Mouse (Mus musculus) lung, postnatal 0 days (tissue): ENCODE data around the gene Ppp1r9a. TPM values are rescaled to one million over a fixed set of nuclear protein-coding genes. Genes with fewer than 3 reads are reported as not detected.
A peak's percentile ranks its signal among the peaks of the same experiment; 100 is the strongest.

ENCODE experiments used
- ATAC-seq: fragments of 200-750 bp; cut with Nextera tagmentation; 2 replicates; pipeline ENCODE4 v1.8.0; 2017; ENCODE audit warnings: moderate library complexity
- DNase-seq: peaks from one replicate; pipeline ENCODE4 v3.0.0-alpha.2; 2016; ENCODE audit warnings: low spot score
- H3K27ac ChIP-seq: fragments of 300-500 bp; sonication (generic); 2 replicates; pipeline ENCODE4 v1.5.1; 2014; ENCODE audit warnings: antibody characterized with exemption, mild to moderate bottlenecking, low read length, mixed read lengths
- H3K27me3 ChIP-seq: fragments of 300-500 bp; sonication (generic); replicated peaks from 2 replicates; pipeline ENCODE4 v1.6.1; 2014; ENCODE audit warnings: low read length, mixed read lengths; ENCODE audit not compliant: insufficient read depth
- H3K36me3 ChIP-seq: fragments of 300-500 bp; sonication (generic); 2 replicates; pipeline ENCODE4 v1.6.1; 2014; ENCODE audit warnings: low read length, mixed read lengths; ENCODE audit not compliant: insufficient read depth
- H3K4me1 ChIP-seq: fragments of 300-500 bp; sonication (generic); 2 replicates; pipeline ENCODE4 v1.6.1; 2014; ENCODE audit warnings: antibody characterized with exemption, low read depth, low read length, mixed read lengths; ENCODE audit not compliant: insufficient read depth
- H3K4me2 ChIP-seq: fragments of 300-500 bp; sonication (generic); replicated peaks from 2 replicates; pipeline ENCODE4 v1.6.1; 2014; ENCODE audit warnings: low read depth, mild to moderate bottlenecking, low read length, moderate library complexity, mixed read lengths
- H3K4me3 ChIP-seq: fragments of 300-500 bp; sonication (generic); 2 replicates; pipeline ENCODE4 v1.5.1; 2014; ENCODE audit warnings: low read depth, low read length
- H3K9ac ChIP-seq: fragments of 300-500 bp; sonication (generic); replicated peaks from 2 replicates; pipeline ENCODE4 v1.6.1; 2014; ENCODE audit warnings: low read depth, mild to moderate bottlenecking
- H3K9me3 ChIP-seq: fragments of 300-500 bp; sonication (generic); 2 replicates; pipeline ENCODE4 v1.6.1; 2016; ENCODE audit warnings: low read length, mixed read lengths
- CTCF ChIP-seq: IDR thresholded peaks from 2 replicates; pipeline ENCODE4 v1.5.1; 2016; ENCODE audit warnings: antibody characterized with exemption, mild to moderate bottlenecking
- EP300 ChIP-seq: IDR thresholded peaks from 2 replicates; pipeline ENCODE4 v1.6.1; 2016; ENCODE audit warnings: antibody characterized with exemption, mild to moderate bottlenecking, control low read depth
- WGBS: fragments of 180-500 bp; shearing (Covaris S2); extraction: QIAGEN DNeasy Blood & Tissue Kit; methylation state at CpG from one replicate; pipeline ENCODE4 v1.1.7; 2014; 5-methylcytosine and 5-hydroxymethylcytosine counted together
- polyA plus RNA-seq: library from polyadenylated mRNA; unstranded; fragments of >200 nt; fragmentation: Nextera tagmentation; extraction: Ambion mirVana; gene quantifications from 2 replicates; pipeline ENCODE4 v1.2.1, GENCODE M21; 2015

The Ppp1r9a gene
- polyA plus RNA-seq, 1 experiment from 2014 or later, result 11.2 TPM

DNA sequence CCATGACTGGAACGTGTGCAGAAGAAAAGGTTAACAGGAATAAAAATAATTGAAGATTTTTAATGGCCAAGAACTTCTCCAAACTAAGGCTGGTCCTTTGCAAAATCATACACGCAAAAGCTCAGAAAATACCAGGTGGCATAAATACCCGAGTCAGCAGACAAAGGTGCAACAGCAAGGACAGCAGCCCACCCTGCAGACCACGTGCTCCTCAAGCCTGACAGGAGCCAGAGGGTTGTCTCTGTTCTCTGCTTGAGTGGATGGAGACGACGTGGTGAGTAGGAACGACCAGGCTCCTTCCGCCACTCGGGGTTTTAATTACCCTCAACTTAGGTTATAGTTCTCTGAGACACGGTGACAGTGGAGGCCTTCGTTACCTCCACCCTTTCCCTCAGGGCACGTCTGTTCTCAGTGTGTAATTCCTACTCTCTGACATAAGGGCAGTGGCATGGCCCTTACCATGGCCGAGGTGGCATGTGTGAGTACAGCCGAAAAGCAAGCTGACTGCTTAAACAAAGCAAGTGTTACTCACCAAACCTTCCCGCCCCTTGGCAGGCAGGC lies 91.0 kb downstream of the Ppp1r9a start:
- ATAC-seq (peak; percentile 75), DNase-seq (peak; percentile 44)
- no peak overlapping the region for H3K4me3 ChIP-seq
- WGBS, result 46% methylated on average over 15 of the region's 15 CpGs
- peak overlapping the region; percentile 4; the same call in 1 of the 2 replicates for H3K4me2 ChIP-seq
- TF ChIP-seq EP300 (no peak), CTCF (peak; percentile 6; the same call in 1 of the 2 replicates)
- peaks cover 4% of the 10 kb centered on the region; the same call in 1 of the 2 replicates for H3K4me1 ChIP-seq
- H3K27ac ChIP-seq, result no peak overlapping the region
- H3K36me3 ChIP-seq, result no peaks in the 10 kb centered on the region
- no peak overlapping the region for H3K9ac ChIP-seq
- H3K9me3 ChIP-seq, result no peaks in the 10 kb centered on the region
- H3K27me3 ChIP-seq, result no peaks in the 10 kb centered on the region

DNA sequence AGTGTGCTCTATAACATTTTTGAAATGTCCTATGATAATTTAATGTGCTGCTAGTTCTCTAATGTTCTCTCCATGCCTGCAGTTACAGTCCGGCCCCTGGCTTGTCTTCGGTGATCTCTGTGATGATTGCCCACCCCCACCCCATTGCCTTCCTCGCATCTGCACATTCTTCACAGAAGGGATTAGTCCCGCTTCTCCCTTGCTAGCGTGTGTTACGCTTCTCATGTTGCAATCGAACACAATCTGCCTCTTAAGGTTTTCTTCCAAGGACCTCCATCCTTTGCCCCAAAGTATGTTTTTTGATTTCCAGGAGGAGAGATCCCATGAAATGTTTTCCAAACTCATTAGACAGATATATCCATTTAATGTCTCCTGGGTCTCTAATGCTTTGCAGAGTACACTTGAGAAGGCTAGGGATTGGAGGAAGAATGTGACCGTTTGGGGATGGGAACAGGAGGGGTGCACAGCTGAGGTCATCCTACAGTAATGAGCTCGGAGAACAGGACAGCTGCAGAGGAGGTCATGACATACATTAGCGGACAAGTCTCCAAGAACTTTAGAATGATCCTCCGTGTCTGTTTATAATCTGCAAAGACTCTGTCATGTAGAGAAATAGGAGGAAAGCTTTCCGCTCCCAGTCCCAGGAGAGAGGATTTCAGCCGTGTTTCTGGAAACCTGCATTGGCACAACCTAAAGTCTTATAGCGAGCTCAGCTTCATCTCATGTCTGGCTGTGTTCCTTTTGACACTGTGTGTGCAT lies 91.6 kb downstream of the Ppp1r9a start:
- Histone ChIP-seq H3K27me3 (no peaks in the 10 kb centered on the region), H3K36me3 (no peaks in the 10 kb centered on the region), H3K4me3 (no peak overlapping the region), H3K9me3 (no peaks in the 10 kb centered on the region), H3K4me2 (peak overlapping the region; percentile 4; the same call in 1 of the 2 replicates), H3K9ac (no peak overlapping the region), H3K27ac (no peak overlapping the region), H3K4me1 (peaks cover 4% of the 10 kb centered on the region; the same call in 1 of the 2 replicates)
- ATAC-seq, result no peak
- DNase-seq, result no peak
- WGBS, result 49% methylated on average over 14 of the region's 14 CpGs
- TF ChIP-seq CTCF, result no peak
- TF ChIP-seq EP300, result no peak

DNA sequence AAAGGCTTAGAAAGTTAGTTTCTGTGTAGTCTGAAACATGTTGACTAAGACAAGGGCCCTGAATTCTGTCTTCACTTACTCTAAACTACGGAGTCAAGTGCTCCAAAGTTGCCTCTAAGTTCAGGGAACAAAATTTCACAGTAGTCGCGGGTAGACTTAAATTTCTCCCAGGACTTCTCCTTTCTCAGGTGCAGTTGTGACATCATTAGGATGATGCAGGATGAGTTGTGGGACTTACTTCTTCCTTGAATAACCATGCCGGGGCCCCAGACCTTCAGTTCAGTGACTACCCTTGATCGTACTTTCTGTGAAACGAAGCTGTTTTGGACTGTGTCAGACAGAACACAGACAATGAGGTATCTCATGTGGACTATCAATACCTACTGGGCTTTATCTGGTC lies 94.9 kb downstream of the Ppp1r9a start:
- Histone ChIP-seq H3K4me1 (peaks cover 4% of the 10 kb centered on the region; the same call in 1 of the 2 replicates), H3K9me3 (no peaks in the 10 kb centered on the region), H3K36me3 (no peaks in the 10 kb centered on the region), H3K4me2 (no peak overlapping the region), H3K9ac (no peak overlapping the region), H3K4me3 (no peak overlapping the region), H3K27me3 (no peaks in the 10 kb centered on the region), H3K27ac (no peak overlapping the region)
- ATAC-seq (no peak), DNase-seq (no peak)
- TF ChIP-seq EP300 (no peak), CTCF (no peak)
- WGBS, result 91% methylated on average over 6 of the region's 6 CpGs

DNA sequence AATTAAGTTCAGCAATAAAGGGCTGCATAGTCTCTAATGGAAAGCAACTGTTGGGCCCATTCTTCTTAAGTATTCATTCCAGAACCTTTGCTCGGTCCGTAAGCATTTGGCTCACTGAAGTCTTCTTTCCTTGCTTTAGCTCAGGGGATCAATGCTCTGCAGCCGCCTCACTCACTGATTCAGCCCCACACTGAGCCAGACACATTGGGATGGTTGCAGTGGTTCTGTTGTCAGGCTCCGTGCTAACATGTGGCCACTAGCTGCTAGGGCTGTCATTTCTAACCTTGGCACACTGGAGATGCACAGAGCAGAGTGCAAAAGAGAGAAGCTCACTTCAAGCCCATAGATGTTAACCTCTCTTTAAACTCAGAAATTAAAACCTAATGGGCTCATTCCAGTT lies 96.2 kb downstream of the Ppp1r9a start:
- H3K36me3 ChIP-seq, result no peaks in the 10 kb centered on the region
- no peaks in the 10 kb centered on the region for H3K27me3 ChIP-seq
- ATAC-seq (no peak), DNase-seq (no peak)
- peaks cover under 1% of the 10 kb centered on the region; the same call in 1 of the 2 replicates for H3K4me1 ChIP-seq
- no peak for TF ChIP-seq CTCF
- no peak overlapping the region for H3K4me3 ChIP-seq
- no peak overlapping the region for H3K9ac ChIP-seq
- WGBS, result 84% methylated on average over 4 of the region's 4 CpGs
- H3K9me3 ChIP-seq, result no peaks in the 10 kb centered on the region
- no peak overlapping the region for H3K4me2 ChIP-seq
- H3K27ac ChIP-seq, result no peak overlapping the region

GRCm38 (mm10) chr6:5000788-5001187 lies 98.1 kb downstream of the Ppp1r9a start:
- H3K4me2 ChIP-seq, result no peak overlapping the region
- no peaks in the 10 kb centered on the region; the same call in 1 of the 2 replicates for H3K4me1 ChIP-seq
- no peak overlapping the region for H3K9ac ChIP-seq
- H3K27ac ChIP-seq, result no peak overlapping the region
- no peak for ATAC-seq
- H3K36me3 ChIP-seq, result no peaks in the 10 kb centered on the region
- H3K4me3 ChIP-seq, result no peak overlapping the region
- H3K27me3 ChIP-seq, result no peaks in the 10 kb centered on the region
- TF ChIP-seq CTCF (no peak), EP300 (no peak)
- 82% methylated on average over 8 of the region's 8 CpGs for WGBS
- no peak for DNase-seq
- H3K9me3 ChIP-seq, result no peaks in the 10 kb centered on the region

- Histone ChIP-seq H3K4me3 (no peak overlapping the region), H3K9me3 (no peaks in the 10 kb centered on the region), H3K36me3 (no peaks in the 10 kb centered on the region), H3K4me2 (peak overlapping the region; percentile 27; the same call in 1 of the 2 replicates), H3K4me1 (no peaks in the 10 kb centered on the region; the same call in 1 of the 2 replicates), H3K9ac (no peak overlapping the region), H3K27ac (no peak overlapping the region), H3K27me3 (no peaks in the 10 kb centered on the region)
- 46% methylated on average over 22 of the region's 22 CpGs for WGBS
- no peak for DNase-seq
- no peak for TF ChIP-seq EP300
- no peak for TF ChIP-seq CTCF
- no peak for ATAC-seq
Observed at GRCm38 (mm10) chr6:5005491-5006275, 103.0 kb downstream of the Ppp1r9a start.
